Mouse (Mus musculus) cortical plate, adult 2 months (tissue): ENCODE results near the gene Calu. TPM values are rescaled to one million over a fixed set of nuclear protein-coding genes. Genes with fewer than 3 reads are reported as not detected.
A peak's percentile ranks its signal among the peaks of the same experiment; 100 is the strongest.

Experiments
- H3K27ac ChIP-seq: fragments of 200-500 bp; 2 replicates; pipeline ENCODE4 v1.5.1; 2012; ENCODE audit warnings: low read length, control low read depth, inconsistent platforms; ENCODE audit not compliant: insufficient read depth
- H3K4me1 ChIP-seq: fragments of 200-500 bp; 2 replicates; pipeline ENCODE4 v1.6.1; 2011; ENCODE audit warnings: low read length; ENCODE audit not compliant: control insufficient read depth, insufficient read depth
- H3K4me3 ChIP-seq: fragments of 200-500 bp; 2 replicates; pipeline ENCODE4 v1.5.1; 2011; ENCODE audit warnings: mild to moderate bottlenecking, low read length, control low read depth; ENCODE audit not compliant: insufficient read depth
- CTCF ChIP-seq: fragments of 200-500 bp; IDR thresholded peaks from 2 replicates; pipeline ENCODE4 v1.5.1; 2011; ENCODE audit warnings: mild to moderate bottlenecking, control low read depth, low read length; ENCODE audit not compliant: insufficient read depth; ENCODE audit errors: extremely low read depth
- POLR2A ChIP-seq: fragments of 200-500 bp; IDR thresholded peaks from 2 replicates; pipeline ENCODE4 v1.6.1; 2011; ENCODE audit warnings: mild to moderate bottlenecking, low read length, control low read depth; ENCODE audit not compliant: insufficient read depth; ENCODE audit errors: extremely low read depth
- polyA plus RNA-seq: library from polyadenylated mRNA; depleted of rRNA; stranded (reverse); fragments of >200 nt; gene quantifications from 2 replicates; pipeline ENCODE4 v1.2.3, GENCODE M21; 2012; rRNA removed

Calu gene
- polyA plus RNA-seq: 61.8 and 67.4 TPM in 2 replicates

- peak within 1 kb of the TSS; percentile 59 for H3K27ac ChIP-seq
- H3K4me3 ChIP-seq: peak within 1 kb of the TSS; percentile 93
- TF ChIP-seq POLR2A (peak; percentile 91), CTCF (no peak)
These were observed at the start of gene Calu for GRCm38 (mm10) chr6:29347665-29348370. Calu (plus strand) TSS chr6:29348069.

GRCm38 (mm10) chr6:29299112-29299511, 48.8 kb upstream of the Calu start:
- TF ChIP-seq POLR2A: no peak
- no peak for TF ChIP-seq CTCF
- Histone ChIP-seq H3K27ac (no peak overlapping the region), H3K4me1 (no peaks in the 10 kb centered on the region), H3K4me3 (no peak overlapping the region)

More at GRCm38 (mm10) chr6:29347665-29348370, at the start of gene Calu:
- H3K4me1 ChIP-seq: peaks cover under 1% of the 10 kb centered on the region; the same call in 1 of the 2 replicates

- TF ChIP-seq CTCF (no peak), POLR2A (no peak)
- Histone ChIP-seq H3K4me1 (no peaks in the 10 kb centered on the region), H3K27ac (no peak overlapping the region), H3K4me3 (no peak overlapping the region)
These were observed 44.6 kb upstream of the Calu start for GRCm38 (mm10) chr6:29303251-29303650.

DNA sequence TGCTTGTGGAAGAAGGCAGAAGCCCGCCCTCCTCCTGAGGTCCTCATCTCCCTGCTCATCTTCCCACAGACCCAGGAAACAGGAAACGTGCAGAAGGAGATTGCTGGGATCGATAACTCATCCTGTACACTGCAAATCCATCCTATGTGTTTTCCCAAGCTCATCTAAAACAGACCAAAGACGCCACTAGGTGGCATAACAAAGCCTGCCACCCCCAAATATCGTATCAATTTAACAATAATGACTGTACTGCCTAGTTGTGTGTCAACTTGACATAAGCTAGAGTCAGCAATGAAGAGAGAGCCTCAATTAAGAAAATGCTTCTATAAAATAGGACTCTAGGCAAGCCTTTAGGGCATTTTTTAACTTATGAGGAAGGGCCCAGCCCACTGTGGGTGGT, 44.1 kb upstream of the Calu start:
- TF ChIP-seq CTCF: no peak
- TF ChIP-seq POLR2A: no peak
- no peak overlapping the region for H3K4me3 ChIP-seq
- no peaks in the 10 kb centered on the region for H3K4me1 ChIP-seq
- H3K27ac ChIP-seq: no peak overlapping the region

DNA sequence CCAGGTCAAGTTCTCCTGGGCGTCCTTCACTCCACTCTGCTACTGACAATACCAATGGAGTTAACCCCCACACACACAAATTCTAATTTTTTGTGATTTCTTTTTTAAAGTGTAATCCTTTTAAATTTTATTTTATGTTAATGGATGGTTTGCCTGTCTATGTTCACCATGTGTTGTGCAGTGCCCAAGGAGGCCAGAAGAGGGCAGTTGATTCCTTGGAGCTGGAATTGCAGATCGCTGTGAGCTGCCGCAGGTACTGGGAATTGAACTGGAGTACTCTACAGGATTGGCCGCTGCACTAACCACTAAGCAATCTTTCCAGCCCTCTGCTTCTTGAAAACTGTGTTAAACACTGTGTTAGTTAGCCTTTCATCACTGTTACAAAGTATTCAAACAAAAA, 42.4 kb upstream of the Calu start:
- no peak overlapping the region for H3K4me3 ChIP-seq
- no peak overlapping the region for H3K27ac ChIP-seq
- TF ChIP-seq CTCF (no peak), POLR2A (no peak)
- no peaks in the 10 kb centered on the region for H3K4me1 ChIP-seq

- TF ChIP-seq POLR2A: no peak
- TF ChIP-seq CTCF: no peak
- Histone ChIP-seq H3K4me3 (no peak overlapping the region), H3K27ac (no peak overlapping the region), H3K4me1 (no peaks in the 10 kb centered on the region)
These were observed 38.8 kb upstream of the Calu start for GRCm38 (mm10) chr6:29308846-29309605.

DNA sequence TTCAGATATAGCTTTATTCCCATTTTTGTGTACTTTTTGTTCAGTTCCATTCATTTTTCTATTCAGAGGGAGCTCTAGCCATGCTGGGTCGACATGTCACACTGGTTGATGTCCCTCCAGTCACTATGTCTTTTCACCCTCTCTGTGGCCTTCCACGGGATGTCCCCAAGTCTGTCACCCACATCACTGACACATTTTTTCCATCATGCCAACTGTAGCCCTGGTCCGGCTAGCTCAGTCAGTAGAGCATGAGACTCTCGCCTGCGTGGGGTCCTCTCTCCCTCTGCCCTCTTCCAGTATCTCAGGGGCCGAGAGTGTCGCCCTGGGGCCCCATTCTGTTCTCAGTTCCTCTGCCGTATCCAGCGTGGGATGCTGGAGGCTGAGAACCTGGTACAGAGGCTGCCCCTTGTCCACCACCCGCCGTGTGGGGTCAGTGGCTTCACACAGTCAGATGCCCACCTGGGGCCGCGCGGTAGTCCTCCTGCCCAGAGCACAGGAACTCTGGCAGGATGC, 34.1 kb upstream of the Calu start:
- Histone ChIP-seq H3K4me3 (no peak overlapping the region), H3K27ac (no peak overlapping the region), H3K4me1 (no peaks in the 10 kb centered on the region)
- TF ChIP-seq POLR2A: no peak
- no peak for TF ChIP-seq CTCF

DNA sequence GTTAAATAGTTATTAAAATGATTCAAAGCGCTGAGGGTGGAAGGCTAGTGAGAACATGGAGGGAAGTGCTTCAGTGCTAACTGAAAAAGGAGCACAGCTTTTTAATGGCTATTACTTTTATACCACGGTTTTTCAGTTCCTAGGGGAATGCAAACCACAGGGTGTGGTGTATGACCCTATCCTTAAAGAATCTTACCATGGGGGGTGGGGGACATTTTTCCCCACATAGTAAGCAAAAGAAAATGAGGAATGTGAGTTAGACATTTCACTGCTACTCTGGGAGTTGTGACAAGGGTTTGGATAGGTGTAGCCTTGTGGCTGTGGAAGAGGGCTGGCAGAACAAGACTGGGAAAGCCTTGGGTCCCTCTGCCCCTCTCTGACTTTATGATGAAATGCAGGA, 30.6 kb upstream of the Calu start:
- no peak for TF ChIP-seq POLR2A
- TF ChIP-seq CTCF: no peak
- Histone ChIP-seq H3K4me3 (no peak overlapping the region), H3K4me1 (no peaks in the 10 kb centered on the region), H3K27ac (no peak overlapping the region)

- H3K4me1 ChIP-seq: no peaks in the 10 kb centered on the region
- H3K27ac ChIP-seq: no peak overlapping the region
- no peak overlapping the region for H3K4me3 ChIP-seq
- TF ChIP-seq POLR2A (no peak), CTCF (no peak)
These were observed 29.9 kb upstream of the Calu start for GRCm38 (mm10) chr6:29317941-29318340.
